Mouse (Mus musculus) G1E (cell line): Measurements from ENCODE around the gene Clca2. TPM values are rescaled to one million over a fixed set of nuclear protein-coding genes. Genes with fewer than 3 reads are reported as not detected.

Source experiments
- ATAC-seq: 2 replicates; pipeline ENCODE4 v1.8.0; 2016; ENCODE audit warnings: mild to moderate bottlenecking; ENCODE audit not compliant: insufficient number of reproducible peaks, poor library complexity, low FRiP score, severe bottlenecking; ENCODE audit errors: extremely low read depth
- DNase-seq: peaks from one replicate; pipeline ENCODE4 v3.0.0; 2012; ENCODE audit warnings: low spot score
- H3K27me3 ChIP-seq: 2 replicates; pipeline ENCODE4 v1.6.1; 2012; ENCODE audit warnings: mild to moderate bottlenecking, low read length, inconsistent platforms; ENCODE audit not compliant: insufficient read depth
- H3K36me3 ChIP-seq: replicated peaks from 2 replicates; pipeline ENCODE3; 2012; ENCODE audit warnings: mild to moderate bottlenecking, inconsistent platforms
- H3K4me1 ChIP-seq: 2 replicates; pipeline ENCODE4 v1.6.1; 2012; ENCODE audit warnings: low read depth, low read length, inconsistent platforms, mixed read lengths; ENCODE audit not compliant: insufficient read depth
- H3K4me3 ChIP-seq: 2 replicates; pipeline ENCODE4 v1.5.1; 2012; ENCODE audit warnings: low read depth, mild to moderate bottlenecking, inconsistent platforms, low read length, moderate library complexity, mixed read lengths
- H3K9me3 ChIP-seq: replicated peaks from 2 replicates; pipeline ENCODE4 v1.6.1; 2012; ENCODE audit warnings: inconsistent platforms
- CTCF ChIP-seq: IDR thresholded peaks from 2 replicates; pipeline ENCODE4 v1.5.1; 2012; ENCODE audit warnings: low read depth, low read length, inconsistent platforms, mixed read lengths
- GATA1 ChIP-seq: IDR thresholded peaks from 2 replicates; pipeline ENCODE4 v1.6.1; 2012; ENCODE audit warnings: borderline replicate concordance, low read length, inconsistent platforms, mixed read lengths
- GATA2 ChIP-seq: IDR thresholded peaks from 2 replicates; pipeline ENCODE4 v1.6.1; 2012; ENCODE audit warnings: low read depth, low read length, inconsistent platforms, borderline replicate concordance
- POLR2AphosphoS5 ChIP-seq: IDR thresholded peaks from 2 replicates; pipeline ENCODE4 v1.6.1; 2012; ENCODE audit warnings: low read depth, low read length, inconsistent platforms; ENCODE audit not compliant: insufficient replicate concordance
- TAL1 ChIP-seq: conservative IDR thresholded peaks from 2 replicates; pipeline ENCODE4 v1.6.1; 2012; ENCODE audit warnings: low read depth, low read length, inconsistent platforms, mixed read lengths
- polyA plus RNA-seq: library from polyadenylated mRNA; stranded (reverse); fragments of >175 nt; gene quantifications from 2 replicates; pipeline ENCODE4 v1.2.3, GENCODE M21; 2012
- total RNA-seq, 2 experiments: library from RNA; stranded (forward) in 1 of 2; stranded (reverse) in 1 of 2; fragments of 200-1000 nt in 1 of 2; fragments of >200 nt in 1 of 2; fragmentation: Nextera tagmentation in 1 of 2; gene quantifications; 2 replicates each; pipeline ENCODE4 v1.2.3; 2014 to 2017

Gene Clca2
- total and polyA plus RNA-seq, 3 experiments: 0.05 TPM; not detected in 2

- Histone ChIP-seq H3K9me3 (no peaks in the 10 kb centered on the region), H3K27me3 (no peaks in the 10 kb centered on the region), H3K4me3 (no peak overlapping the region), H3K4me1 (peaks cover 27% of the 10 kb centered on the region), H3K36me3 (peaks cover 4% of the 10 kb centered on the region)
- TF ChIP-seq GATA2 (no peak), TAL1 (no peak; the same call in 1 of the 2 replicates), CTCF (no peak), POLR2AphosphoS5 (no peak), GATA1 (no peak)
- no peak for DNase-seq
- no peak for ATAC-seq
Observed at GRCm38 (mm10) chr3:145115169-145115568, 15.9 kb upstream of the Clca2 start.

DNA sequence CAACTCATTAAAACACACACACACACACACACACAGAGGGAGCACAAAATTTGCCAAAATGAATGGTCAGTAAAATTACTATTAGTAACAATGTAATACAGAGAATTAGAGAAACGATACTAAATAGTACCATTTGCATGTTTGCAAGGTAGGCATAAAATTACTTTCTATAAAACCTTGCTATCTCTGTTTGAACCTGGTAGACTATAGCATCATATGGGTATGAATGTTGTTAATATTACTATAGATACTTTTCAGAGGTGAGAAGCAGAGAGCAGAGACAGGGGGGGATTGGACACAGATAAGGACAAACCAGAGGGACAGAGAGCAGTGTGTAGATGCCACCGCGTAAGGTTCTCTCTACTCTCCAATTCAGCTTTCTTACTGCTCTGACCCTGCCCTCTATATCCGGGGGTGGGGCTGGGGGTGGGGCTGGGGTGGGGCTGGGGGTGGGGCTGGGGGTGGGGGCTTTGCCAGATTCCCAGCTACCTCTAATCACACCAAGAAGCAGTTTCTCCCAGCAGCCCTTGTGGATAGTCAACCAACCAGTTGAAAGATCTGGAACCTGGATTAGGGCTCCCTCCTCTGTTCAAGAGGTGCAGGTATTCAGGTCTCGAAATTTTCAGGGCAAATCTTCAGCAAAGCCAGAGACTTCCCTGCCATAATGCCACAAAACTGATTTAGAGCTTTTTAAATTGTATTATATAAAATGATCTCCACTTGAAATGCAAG lies 6.7 kb upstream of the Clca2 start:
- no peak overlapping the region for H3K4me3 ChIP-seq
- ATAC-seq (no peak), DNase-seq (no peak)
- peaks cover 8% of the 10 kb centered on the region for H3K9me3 ChIP-seq
- peaks cover 27% of the 10 kb centered on the region for H3K4me1 ChIP-seq
- TF ChIP-seq TAL1 (no peak), GATA2 (no peak), CTCF (no peak), POLR2AphosphoS5 (no peak), GATA1 (no peak)
- H3K27me3 ChIP-seq: no peaks in the 10 kb centered on the region
- no peaks in the 10 kb centered on the region for H3K36me3 ChIP-seq

DNA sequence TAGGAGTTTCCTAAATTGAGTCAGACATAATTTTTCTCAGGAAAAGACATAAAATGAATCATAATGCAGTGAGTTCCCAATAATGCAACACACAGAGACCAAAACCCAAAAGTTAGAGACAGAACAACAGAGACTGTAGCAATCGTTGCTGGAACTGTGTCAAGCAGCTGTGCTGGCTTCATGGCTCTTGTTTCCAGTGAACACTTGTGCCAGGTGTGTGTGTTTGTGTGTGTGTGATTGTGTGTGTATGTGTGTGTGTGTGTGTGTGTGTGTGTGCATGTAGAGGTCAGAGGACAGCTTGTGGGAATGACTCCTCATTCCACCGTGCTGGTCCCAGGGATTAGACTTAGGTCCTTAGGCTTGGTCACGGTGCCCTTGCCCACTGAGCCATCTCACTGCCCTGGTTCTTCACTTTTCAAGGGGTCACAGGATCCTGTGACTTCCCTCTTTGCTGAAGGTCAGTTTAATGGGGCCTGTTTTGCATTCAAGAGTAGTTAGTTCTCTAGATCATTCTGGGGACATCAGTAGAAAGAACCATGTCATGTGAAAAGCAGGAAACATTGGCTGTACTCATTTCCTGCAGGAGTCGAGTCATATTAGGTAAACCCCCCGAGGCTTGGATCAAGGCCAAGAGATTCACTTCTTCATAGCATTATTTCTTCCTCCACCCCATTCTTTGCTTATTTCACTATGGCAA lies 6.0 kb upstream of the Clca2 start:
- ATAC-seq: no peak

GRCm38 (mm10) chr3:145103770-145104169 lies 4.5 kb upstream of the Clca2 start:
- peaks cover 27% of the 10 kb centered on the region for H3K4me1 ChIP-seq
- peaks cover 6% of the 10 kb centered on the region for H3K9me3 ChIP-seq
- no peak overlapping the region for H3K4me3 ChIP-seq
- DNase-seq (no peak), ATAC-seq (no peak; the same call in 1 of the 2 replicates)
- no peak for TF ChIP-seq GATA2
- TF ChIP-seq POLR2AphosphoS5: no peak
- TF ChIP-seq GATA1: no peak
- no peak for TF ChIP-seq TAL1
- no peak for TF ChIP-seq CTCF
- no peaks in the 10 kb centered on the region for H3K36me3 ChIP-seq
- no peaks in the 10 kb centered on the region; the same call in 1 of the 2 replicates for H3K27me3 ChIP-seq

More for the DNA sequence above, 6.0 kb upstream of the Clca2 start:
- TF ChIP-seq POLR2AphosphoS5: no peak
- no peak for TF ChIP-seq TAL1
- no peak for TF ChIP-seq GATA1
- no peak for TF ChIP-seq CTCF
- TF ChIP-seq GATA2: no peak
- peaks cover 27% of the 10 kb centered on the region for H3K4me1 ChIP-seq
- DNase-seq: no peak
- H3K9me3 ChIP-seq: peaks cover 8% of the 10 kb centered on the region
- H3K27me3 ChIP-seq: no peaks in the 10 kb centered on the region
- H3K4me3 ChIP-seq: no peak overlapping the region
- no peaks in the 10 kb centered on the region for H3K36me3 ChIP-seq

DNA sequence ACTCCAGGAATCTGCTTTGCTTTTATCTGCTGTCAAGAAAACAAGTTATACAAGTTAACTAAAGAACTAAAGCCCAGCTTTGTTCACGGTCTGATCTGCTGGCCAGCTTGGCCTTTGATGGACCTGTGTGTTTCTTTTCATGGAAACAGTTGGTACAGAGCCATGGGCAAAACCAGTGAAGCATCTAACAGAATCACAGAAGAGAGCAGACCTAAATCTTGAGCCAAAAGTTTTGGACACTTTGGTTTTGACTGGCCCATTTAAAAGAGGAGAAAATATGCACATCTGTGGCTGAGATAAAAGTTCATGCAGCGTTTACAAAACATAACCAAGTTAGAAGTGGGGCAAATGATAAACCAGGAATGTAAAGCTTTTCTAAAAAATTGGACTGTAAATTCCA lies 4.1 kb upstream of the Clca2 start:
- Histone ChIP-seq H3K4me1 (peaks cover 27% of the 10 kb centered on the region), H3K36me3 (no peaks in the 10 kb centered on the region), H3K9me3 (peaks cover 2% of the 10 kb centered on the region), H3K27me3 (no peaks in the 10 kb centered on the region; the same call in 1 of the 2 replicates), H3K4me3 (no peak overlapping the region)
- TF ChIP-seq CTCF: no peak
- no peak for TF ChIP-seq TAL1
- TF ChIP-seq POLR2AphosphoS5: no peak
- no peak for TF ChIP-seq GATA1
- no peak for TF ChIP-seq GATA2
- DNase-seq (no peak), ATAC-seq (no peak)

DNA sequence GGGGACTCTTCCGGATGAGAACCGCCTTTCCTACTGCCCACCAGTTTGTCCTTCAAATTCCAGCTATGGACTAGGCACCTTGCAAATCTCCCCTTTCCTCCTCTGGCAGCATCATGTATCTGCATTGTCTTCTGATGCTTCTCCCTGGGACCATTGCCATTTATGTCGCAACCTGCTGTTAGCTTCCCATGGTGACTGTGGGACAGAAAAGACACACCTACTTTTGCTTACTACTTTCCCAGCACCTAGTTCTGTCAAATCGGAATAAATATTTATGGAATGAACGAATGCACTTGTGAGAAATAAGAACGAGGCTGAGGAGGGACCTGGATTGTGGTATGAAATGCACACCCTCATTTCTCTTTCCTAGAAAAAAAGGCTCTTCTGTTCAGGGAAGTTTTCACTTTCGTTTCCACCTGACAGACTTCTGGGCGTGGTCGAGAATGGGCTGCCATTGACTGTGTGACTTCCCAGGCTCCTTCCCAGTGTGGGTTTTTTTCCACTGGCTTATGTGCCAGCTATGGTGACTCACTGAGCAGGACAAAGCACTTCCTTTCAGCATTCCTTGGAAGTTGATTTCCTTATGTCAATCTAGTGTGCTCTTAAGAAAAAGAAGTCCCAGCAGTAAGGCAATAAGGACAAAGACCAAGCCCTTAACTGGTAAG lies 2.8 kb upstream of the Clca2 start:
- no peaks in the 10 kb centered on the region for H3K9me3 ChIP-seq
- H3K4me3 ChIP-seq: peak overlapping the region; percentile 56
- no peaks in the 10 kb centered on the region; the same call in 1 of the 2 replicates for H3K27me3 ChIP-seq
- no peaks in the 10 kb centered on the region for H3K36me3 ChIP-seq
- H3K4me1 ChIP-seq: peaks cover 27% of the 10 kb centered on the region
- TF ChIP-seq GATA1 (no peak), GATA2 (no peak), TAL1 (no peak), CTCF (no peak), POLR2AphosphoS5 (no peak)
- DNase-seq (no peak), ATAC-seq (no peak)
